Mouse (Mus musculus) E14TG2a.4 (cell line): ENCODE data around the gene B3gntl1.

ENCODE experiments used
- H3K27me3 ChIP-seq: 2 replicates; pipeline ENCODE4 v1.6.1; 2014; ENCODE audit warnings: low read length, control low read depth; ENCODE audit not compliant: insufficient read depth
- H3K36me3 ChIP-seq: 2 replicates; pipeline ENCODE4 v1.6.1; 2014; ENCODE audit warnings: low read length, control low read depth; ENCODE audit not compliant: insufficient read depth
- H3K4me1 ChIP-seq: replicated peaks from 2 replicates; pipeline ENCODE4 v1.6.1; 2014; ENCODE audit warnings: low read depth, low read length, control low read depth
- H3K4me3 ChIP-seq: replicated peaks from 2 replicates; pipeline ENCODE4 v1.5.1; 2014; ENCODE audit warnings: mild to moderate bottlenecking, low read length
- H3K9me3 ChIP-seq: 2 replicates; pipeline ENCODE4 v1.6.1; 2014; ENCODE audit warnings: low read length, control low read depth
- CTCF ChIP-seq: conservative IDR thresholded peaks from 2 replicates; pipeline ENCODE4 v1.5.1; 2014; ENCODE audit warnings: low read length
- NANOG ChIP-seq: IDR thresholded peaks from 2 replicates; pipeline ENCODE4 v1.6.1; 2014; ENCODE audit warnings: borderline replicate concordance, low read length, mixed read lengths
- POU5F1 ChIP-seq: IDR thresholded peaks from 2 replicates; pipeline ENCODE4 v1.6.1; 2014; ENCODE audit warnings: low read length, borderline replicate concordance

B3gntl1 gene

GRCm38 (mm10) chr11:121695304-121696064, 22.5 kb upstream of the B3gntl1 start:
- Histone ChIP-seq H3K4me3 (no peak overlapping the region), H3K9me3 (no peaks in the 10 kb centered on the region), H3K27me3 (peaks cover 20% of the 10 kb centered on the region), H3K36me3 (no peaks in the 10 kb centered on the region), H3K4me1 (peaks cover 26% of the 10 kb centered on the region; the same call in 1 of the 2 replicates)
- TF ChIP-seq POU5F1, result no peak
- peak; percentile 47 for TF ChIP-seq CTCF

- Histone ChIP-seq H3K36me3 (no peaks in the 10 kb centered on the region), H3K4me3 (no peak overlapping the region), H3K27me3 (peaks cover 12% of the 10 kb centered on the region; the same call in 1 of the 2 replicates), H3K4me1 (no peaks in the 10 kb centered on the region), H3K9me3 (no peaks in the 10 kb centered on the region)
- no peak for TF ChIP-seq NANOG
- TF ChIP-seq POU5F1, result no peak
- no peak for TF ChIP-seq CTCF
Measured at GRCm38 (mm10) chr11:121688024-121688423, 15.1 kb upstream of the B3gntl1 start.

DNA sequence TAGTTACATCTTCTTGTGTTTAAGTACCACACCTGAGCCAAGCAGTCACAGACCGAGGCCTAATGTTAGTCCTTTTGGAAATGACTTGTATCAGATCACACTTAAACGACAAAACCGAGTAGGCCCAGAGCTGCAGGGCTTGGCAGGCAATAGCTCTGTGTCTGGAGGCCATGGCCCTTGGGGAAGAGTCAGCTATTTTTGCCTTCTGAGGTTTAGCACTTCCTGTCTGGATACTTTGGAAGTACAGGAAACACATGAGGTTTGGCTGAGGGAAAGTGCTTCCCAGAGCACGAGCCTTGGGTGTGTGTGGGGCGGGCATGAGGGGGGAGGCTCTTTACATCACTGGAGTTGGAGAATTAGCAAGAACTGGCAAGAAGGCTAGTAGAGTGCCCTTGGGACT, 13.7 kb upstream of the B3gntl1 start:
- H3K4me1 ChIP-seq, result no peaks in the 10 kb centered on the region
- no peak for TF ChIP-seq NANOG
- TF ChIP-seq POU5F1, result no peak
- no peak for TF ChIP-seq CTCF
- no peaks in the 10 kb centered on the region for H3K36me3 ChIP-seq
- peaks cover 11% of the 10 kb centered on the region; the same call in 1 of the 2 replicates for H3K27me3 ChIP-seq
- H3K9me3 ChIP-seq, result no peaks in the 10 kb centered on the region
- no peak overlapping the region for H3K4me3 ChIP-seq

DNA sequence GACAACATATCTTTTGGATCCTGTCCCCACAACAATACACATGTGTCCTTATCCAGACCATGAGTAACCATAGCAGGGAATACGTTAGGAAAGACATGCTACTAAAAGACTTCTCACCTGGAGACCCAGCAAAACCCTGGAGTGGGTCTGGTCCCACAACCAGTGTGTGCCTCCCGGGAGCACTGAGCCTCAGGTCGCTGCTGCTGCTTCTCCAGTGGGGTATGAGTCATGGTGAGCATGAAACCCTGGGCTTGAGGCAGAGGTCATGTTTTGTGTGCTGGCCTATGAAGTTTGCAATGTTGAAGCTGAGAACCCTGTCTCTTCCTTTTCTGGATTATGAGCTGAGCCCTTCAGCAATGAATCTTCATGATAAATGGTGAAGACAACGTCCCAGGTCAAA, 13.1 kb upstream of the B3gntl1 start:
- Histone ChIP-seq H3K4me1 (no peaks in the 10 kb centered on the region), H3K9me3 (no peaks in the 10 kb centered on the region), H3K4me3 (no peak overlapping the region), H3K27me3 (peaks cover 8% of the 10 kb centered on the region; the same call in 1 of the 2 replicates), H3K36me3 (no peaks in the 10 kb centered on the region)
- TF ChIP-seq POU5F1, result no peak
- no peak for TF ChIP-seq CTCF
- TF ChIP-seq NANOG, result no peak

DNA sequence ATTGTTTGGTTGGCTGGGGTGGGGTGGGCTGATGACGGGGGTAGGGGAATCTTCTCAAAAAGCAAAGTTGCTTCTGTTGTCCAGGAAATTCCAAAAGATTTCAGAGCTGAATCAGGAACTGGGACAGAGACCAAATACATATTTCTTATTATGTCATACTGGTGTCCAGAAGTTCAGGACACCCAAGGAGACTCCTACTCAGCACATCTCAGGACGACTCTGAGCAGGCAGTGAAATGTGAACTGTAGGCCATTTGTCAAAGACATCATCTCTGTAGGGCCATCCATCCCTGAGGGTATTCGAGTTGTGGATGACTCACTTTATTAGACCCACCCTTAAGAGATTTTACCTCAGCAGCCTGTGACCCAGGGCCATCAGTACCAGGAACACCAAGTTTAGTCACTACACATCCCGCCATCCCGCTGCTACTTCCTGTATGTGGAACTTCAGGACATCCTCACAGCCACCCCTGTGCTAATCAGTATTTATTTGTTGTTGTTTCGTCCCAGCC, 12.6 kb upstream of the B3gntl1 start:
- Histone ChIP-seq H3K4me1 (no peaks in the 10 kb centered on the region), H3K36me3 (no peaks in the 10 kb centered on the region), H3K4me3 (no peak overlapping the region), H3K27me3 (0 out of 2 replicates have a peak, but pooled peaks cover 4% of the 10 kb centered on the region), H3K9me3 (no peaks in the 10 kb centered on the region)
- TF ChIP-seq POU5F1 (no peak), NANOG (no peak), CTCF (no peak)

GRCm38 (mm10) chr11:121683243-121683642, 10.3 kb upstream of the B3gntl1 start:
- Histone ChIP-seq H3K4me3 (no peak overlapping the region), H3K4me1 (no peaks in the 10 kb centered on the region), H3K9me3 (no peaks in the 10 kb centered on the region), H3K36me3 (no peaks in the 10 kb centered on the region), H3K27me3 (no peaks in the 10 kb centered on the region)
- no peak for TF ChIP-seq CTCF
- TF ChIP-seq NANOG, result no peak
- TF ChIP-seq POU5F1, result no peak

DNA sequence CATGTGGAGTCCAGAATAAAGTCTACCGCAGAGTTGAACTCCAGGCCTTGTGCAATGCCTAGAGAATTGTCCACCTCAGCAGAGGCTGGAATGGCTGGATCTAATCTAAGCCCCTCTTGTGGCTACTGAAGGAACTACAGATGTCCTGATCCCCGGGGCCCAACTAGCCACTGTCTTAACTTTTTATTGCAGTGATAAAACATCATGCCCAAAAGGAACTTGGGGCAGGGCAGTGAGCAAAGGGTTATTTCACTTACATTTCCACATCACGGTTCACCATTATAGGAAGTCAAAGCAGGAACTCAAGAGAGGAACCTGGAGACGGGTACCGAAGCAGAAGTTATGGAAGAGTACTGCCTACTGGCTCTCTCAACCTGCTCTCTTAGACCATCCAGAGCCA, 7.8 kb upstream of the B3gntl1 start:
- no peaks in the 10 kb centered on the region for H3K27me3 ChIP-seq
- no peaks in the 10 kb centered on the region for H3K4me1 ChIP-seq
- H3K4me3 ChIP-seq, result no peak overlapping the region
- TF ChIP-seq POU5F1 (no peak), NANOG (no peak), CTCF (peak; percentile 85)
- peaks cover 4% of the 10 kb centered on the region; the same call in 1 of the 2 replicates for H3K9me3 ChIP-seq
- H3K36me3 ChIP-seq, result no peaks in the 10 kb centered on the region

DNA sequence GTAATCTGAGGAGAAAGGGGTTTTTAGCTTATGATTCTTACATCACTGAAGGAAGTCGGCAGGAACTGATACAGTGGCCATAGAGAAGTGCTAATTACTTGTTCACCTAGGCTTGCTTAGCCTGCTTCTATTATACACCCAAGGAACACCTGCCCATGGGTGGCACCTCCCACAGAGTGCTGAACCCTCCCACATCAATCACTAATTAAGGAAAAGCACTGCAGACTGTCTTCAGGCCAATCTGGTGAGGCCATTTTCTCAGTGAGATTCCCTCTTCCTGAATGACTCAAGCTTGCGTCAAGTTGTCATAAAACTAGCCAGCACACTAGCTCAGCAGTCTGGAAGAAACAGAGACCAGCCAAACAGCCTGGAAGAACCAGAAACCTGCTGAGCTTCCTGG, 6.6 kb upstream of the B3gntl1 start:
- TF ChIP-seq NANOG (no peak), CTCF (no peak), POU5F1 (no peak)
- Histone ChIP-seq H3K9me3 (peaks cover 4% of the 10 kb centered on the region; the same call in 1 of the 2 replicates), H3K4me3 (no peak overlapping the region), H3K27me3 (no peaks in the 10 kb centered on the region), H3K4me1 (no peaks in the 10 kb centered on the region), H3K36me3 (no peaks in the 10 kb centered on the region)
